Mouse (Mus musculus) bone marrow, adult 2 months (tissue): Measurements from ENCODE around the gene Lrrc4c.

Source experiments
- CTCF ChIP-seq: fragments of 200-500 bp; IDR thresholded peaks from 2 replicates; pipeline ENCODE4 v1.5.1; 2011; ENCODE audit warnings: low read length, control low read depth; ENCODE audit not compliant: control insufficient read depth, insufficient read depth
- POLR2A ChIP-seq: fragments of 200-500 bp; IDR thresholded peaks from 2 replicates; pipeline ENCODE4 v1.6.1; 2011; ENCODE audit warnings: low read depth, mild to moderate bottlenecking, control low read depth, low read length, borderline replicate concordance; ENCODE audit not compliant: control insufficient read depth

- no peak for TF ChIP-seq CTCF
- no peak for TF ChIP-seq POLR2A
Observed at GRCm38 (mm10) chr2:96681806-96682205, 363.8 kb downstream of the Lrrc4c start.
